ENCODE assay signal across 9 mouse cellular contexts in the genomic region with DNA sequence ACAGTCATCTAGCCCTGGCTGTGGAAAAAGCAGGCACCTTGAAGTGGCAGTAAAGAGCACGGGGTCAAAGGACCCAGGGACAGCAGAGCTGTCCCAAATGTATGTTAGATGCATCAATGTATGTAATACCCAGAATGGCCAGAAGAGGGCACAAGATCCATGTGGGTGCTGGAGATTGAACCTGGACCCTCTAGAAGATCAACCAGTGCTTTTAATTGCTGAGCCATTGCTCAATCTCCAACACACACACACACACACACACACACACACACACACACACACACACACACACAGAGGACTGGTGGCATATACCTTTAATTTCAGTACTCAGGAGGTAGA. TPM values are rescaled to one million over a fixed set of nuclear protein-coding genes. Genes with fewer than 3 reads are reported as not detected.
DNase-seq lines count a peak whose midpoint lies in the region; ATAC-seq and TF ChIP-seq lines count a peak whose summit lies in the region.
"Had no signal": no experiment of that assay in that cellular context is flagged by ENCODE, and none has a peak within 500 bp of the region (broad histone marks: within the 10 kb centered on the region; RNA-seq: fewer than 3 reads in every experiment).

No protein-coding gene starts in this region.

- no peak overlapping the region for H3K27ac ChIP-seq in gastrocnemius, adult 2 months
- H3K27ac ChIP-seq in midbrain, embryonic 10.5 days (replicated peaks), result no peak overlapping the region
- H3K27ac ChIP-seq: neural tube, embryonic 13.5 days had no signal

- 31% methylated on average over 1 of the region's 1 CpGs for WGBS in midbrain, embryonic 10.5 days

- TF ChIP-seq CTCF in gastrocnemius, adult 2 months (IDR thresholded peaks at IDR 0.05), result peak; percentile 63

- no peaks in the 10 kb centered on the region for H3K9me3 ChIP-seq in midbrain, embryonic 10.5 days (replicated peaks)
- H3K9me3 ChIP-seq: neural tube, embryonic 13.5 days had no signal

- ATAC-seq in megakaryocyte progenitor cell, adult 5-6 weeks (replicated peaks; ENCODE audit: poor library complexity), result peak; percentile 95
- ATAC-seq in frontal cortex, adult (ENCODE audit: low TSS enrichment), result no peak

- no peak for DNase-seq in gastrocnemius, adult 2 months
- no peak for DNase-seq in gastrocnemius, postnatal 36 days
- DNase-seq in ovary, postnatal 14 days (ENCODE audit: low spot score), result peak; percentile 18
- DNase-seq in ovary, adult 18-20 months (ENCODE audit: low spot score), result no peak
- peak; percentile 66 for DNase-seq in c-Kit-positive CD71-negative TER-119-negative erythroid progenitor cells, embryonic 14.5 days (ENCODE audit: low read depth)
- no peak for DNase-seq in midbrain, embryonic 10.5 days (ENCODE audit: low spot score)

- H3K4me3 ChIP-seq in gastrocnemius, adult 2 months, result no peak overlapping the region
- no peak overlapping the region for H3K4me3 ChIP-seq in midbrain, embryonic 10.5 days
- H3K4me3 ChIP-seq: neural tube, embryonic 13.5 days had no signal

- no peaks in the 10 kb centered on the region for H3K36me3 ChIP-seq in midbrain, embryonic 10.5 days
- H3K36me3 ChIP-seq: neural tube, embryonic 13.5 days had no signal

- no peaks in the 10 kb centered on the region for H3K4me1 ChIP-seq in midbrain, embryonic 10.5 days

- no peaks in the 10 kb centered on the region for H3K27me3 ChIP-seq in midbrain, embryonic 10.5 days (ENCODE audit: low read depth, poor library complexity, severe bottlenecking)
- H3K27me3 ChIP-seq: neural tube, embryonic 13.5 days had no signal

- intact Hi-C loops in gastrocnemius, adult 2 months (cut with DNase I), result no loop called here
- intact Hi-C loops in gastrocnemius, postnatal 36 days (cut with DNase I), result no loop called here

RNA-seq across cellular contexts. Expression of gene Sccpdh, which starts 34.6 kb away (rescaled TPM):
- total RNA-seq in gastrocnemius, adult 2 months (2021), result 10 to 100 TPM; 31.8 to 38.3 TPM
- total RNA-seq in gastrocnemius, postnatal 36 days (2021), result 10 to 100 TPM; 28.7 to 33.0 TPM
- total RNA-seq in megakaryocyte progenitor cell, adult 5-6 weeks (2015), result 18.6 and 26.6 TPM in 2 replicates
- total RNA-seq in megakaryocyte progenitor cell, adult 5-6 weeks (2017), result 42.4 and 43.7 TPM in 2 replicates
- polyA plus RNA-seq in midbrain, embryonic 10.5 days (2016; fragmentation: Nextera tagmentation; extraction: Ambion mirVana), result 78.0 and 81.5 TPM in 2 replicates

Comparison
In these comparisons a context has a peak if more than half of its experiments do, and no peak if none do; other contexts are left out.
1. DNase-seq: peak in ovary, postnatal 14 days (single experiment) and c-Kit-positive CD71-negative TER-119-negative erythroid progenitor cells, embryonic 14.5 days (single experiment); none in gastrocnemius, adult 2 months (single experiment), gastrocnemius, postnatal 36 days (0 of 2), ovary, adult 18-20 months (single experiment) and midbrain, embryonic 10.5 days (single experiment).